Mouse (Mus musculus) left cerebral cortex, postnatal 25 days (tissue): ENCODE data around the gene Wdr66. TPM values are rescaled to one million over a fixed set of nuclear protein-coding genes. Genes with fewer than 3 reads are reported as not detected.
A peak's percentile ranks its signal among the peaks of the same experiment; 100 is the strongest.

Experiments used
- DNase-seq, 2 experiments: peaks; one replicate each; pipeline ENCODE4 v3.0.0; 2022; ENCODE audit warnings: low spot score in 2 of 2, mixed read lengths in 1 of 2
- intact Hi-C: fragments of 180-260 bp; cut with DNase I; formaldehyde crosslinking; loops from one replicate; pipeline ENCODE4 v1.15.1; 2025
- total RNA-seq, 2 experiments: library from RNA; stranded (reverse); gene quantifications; 2 replicates each; pipeline ENCODE4 v1.2.3; 2021

Gene Wdr66
- total RNA-seq, 2 experiments from 2014 or later: 3.6 to 4.7 TPM

DNA sequence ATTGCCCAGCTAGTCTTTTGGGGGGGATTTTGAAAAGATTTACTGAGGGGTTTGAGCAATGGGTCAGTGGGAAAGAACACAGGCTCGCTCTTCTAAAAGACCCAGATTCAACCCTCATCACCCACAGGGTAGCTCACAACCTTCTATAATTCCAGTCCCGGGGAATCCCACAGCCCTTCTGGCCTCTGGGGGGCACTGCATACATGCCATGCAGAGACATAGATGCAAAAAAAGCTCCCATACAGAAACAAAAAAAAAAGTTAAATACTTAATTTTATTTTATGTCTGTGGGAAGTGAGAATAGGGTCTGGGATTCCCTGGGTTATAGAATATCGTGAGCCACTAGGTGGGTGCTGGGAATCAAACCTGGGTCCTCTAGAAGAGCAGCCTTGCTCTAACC lies 15.0 kb downstream of the Wdr66 start:
- intact Hi-C loops: no loop called here
- DNase-seq: no peak

DNA sequence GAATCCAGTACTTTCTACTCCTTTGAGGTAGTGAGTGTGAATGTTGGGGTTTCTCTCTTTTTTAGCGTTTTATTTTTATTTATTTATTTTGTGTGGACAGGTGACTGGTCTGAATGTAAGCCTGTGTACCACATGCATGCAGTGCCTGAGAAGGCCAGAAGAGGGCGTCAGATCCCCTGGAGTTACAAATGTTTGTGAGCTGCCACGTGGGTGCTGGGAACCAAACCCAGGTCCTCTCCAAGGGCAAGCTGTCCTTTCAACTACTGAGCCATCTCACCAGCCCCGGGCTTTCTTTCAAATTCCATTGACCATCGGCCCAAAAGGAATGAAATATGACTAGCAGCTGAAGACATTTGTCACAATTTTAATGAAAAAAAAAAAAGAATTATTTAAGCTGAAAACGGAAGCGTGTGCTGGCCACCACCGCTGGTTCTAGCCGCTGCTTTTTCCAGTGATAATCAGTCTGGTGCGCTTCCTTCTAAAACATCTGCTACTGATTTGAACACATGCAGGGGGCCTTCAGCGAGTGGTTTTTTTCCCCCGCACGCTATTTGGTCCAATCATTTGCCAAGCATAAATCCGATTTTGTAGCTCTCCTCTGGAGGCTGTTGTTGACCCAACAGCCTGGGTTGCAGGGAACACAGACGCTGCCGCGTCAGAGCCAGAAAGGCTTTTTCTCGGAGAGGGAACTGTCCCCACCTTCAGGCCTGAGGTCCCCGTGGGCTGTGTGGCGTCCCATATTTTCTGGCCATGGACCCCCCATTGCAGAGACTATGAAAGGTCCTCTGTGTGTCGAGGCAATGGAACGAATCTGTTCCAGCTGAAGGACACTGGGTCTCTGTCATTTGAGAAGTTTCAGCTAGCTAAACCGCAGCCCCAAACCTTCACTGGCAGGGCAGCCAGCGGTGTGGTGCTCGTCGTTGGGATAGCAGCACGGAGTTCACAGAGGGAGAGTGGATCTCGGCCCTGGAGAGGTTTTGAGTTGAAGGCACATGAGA lies 16.9 kb downstream of the Wdr66 start:
- DNase-seq: no peak
- intact Hi-C loops: no loop called here

DNA sequence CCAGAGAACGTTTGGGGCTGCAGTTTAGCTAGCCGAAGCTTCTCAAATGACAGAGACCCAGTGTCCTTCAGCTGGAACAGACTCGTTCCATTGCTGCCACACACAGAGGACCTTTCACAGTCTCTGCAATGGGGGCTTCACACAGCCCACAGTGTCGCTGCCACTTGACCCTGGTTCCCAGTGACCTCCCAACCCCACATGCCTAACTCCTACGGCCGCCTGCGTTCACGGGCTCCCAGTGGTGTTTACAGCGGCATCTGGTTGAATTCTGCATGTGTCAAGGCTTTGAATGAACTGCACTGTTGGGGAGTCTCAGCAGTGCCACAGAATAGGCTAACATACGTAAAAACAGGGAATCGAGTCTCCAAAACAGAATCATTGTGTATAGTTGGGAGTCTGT lies 19.0 kb downstream of the Wdr66 start:
- intact Hi-C loops: no loop called here

DNA sequence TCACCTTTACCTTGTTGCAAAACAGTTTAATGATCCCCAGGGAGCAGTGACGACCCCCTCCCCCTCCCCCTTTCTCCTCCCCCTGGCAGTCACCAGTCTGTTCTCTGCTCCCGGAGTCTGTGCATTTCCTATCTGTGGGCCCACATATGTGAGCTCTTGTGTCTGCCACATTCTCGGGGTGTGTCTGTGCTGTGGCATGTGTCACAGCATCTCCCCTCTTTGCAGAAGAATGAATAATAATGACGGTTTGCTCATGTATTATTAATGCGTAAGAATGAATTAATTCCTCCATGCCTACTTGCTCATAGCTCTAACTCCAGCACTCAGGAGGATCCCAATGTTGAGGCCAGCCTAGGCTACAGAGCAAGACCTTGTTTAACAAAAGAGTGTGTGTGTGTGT lies 21.0 kb downstream of the Wdr66 start:
- intact Hi-C loops: no loop called here
- DNase-seq: no peak

More for the DNA sequence above, 19.0 kb downstream of the Wdr66 start:
- DNase-seq: no peak

DNA sequence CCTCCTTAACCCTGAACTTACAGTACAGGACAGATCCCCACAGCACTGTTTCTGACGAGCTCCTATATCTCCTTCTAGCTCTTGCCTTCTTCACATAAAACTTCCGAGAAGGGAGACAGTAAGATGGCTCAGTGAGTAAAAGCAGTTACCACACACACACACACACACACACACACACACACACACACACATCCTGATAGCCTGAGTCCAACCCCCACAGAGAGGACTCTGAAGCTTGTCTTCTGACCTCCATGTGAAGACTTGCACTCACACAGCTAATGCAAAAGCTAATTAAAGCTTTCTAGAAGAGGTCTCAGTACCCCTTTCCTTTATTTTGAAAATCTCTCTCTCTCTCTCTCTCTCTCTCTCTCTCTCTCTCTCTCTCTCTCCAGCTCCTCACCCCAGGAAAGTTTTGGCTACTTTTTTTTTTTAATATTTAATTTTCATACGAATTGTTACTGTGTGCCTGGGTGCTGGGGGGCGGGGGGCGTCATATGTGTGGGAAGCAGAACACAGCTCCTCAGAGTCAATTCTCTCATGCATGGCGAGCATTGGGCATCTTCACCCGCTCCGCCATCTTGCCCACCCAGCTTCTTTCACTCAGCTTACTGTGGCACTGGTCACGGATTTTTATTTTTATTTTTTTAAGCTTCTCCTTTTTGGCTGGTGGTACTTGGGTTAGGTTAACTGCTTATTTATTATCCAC lies 24.9 kb downstream of the Wdr66 start:
- intact Hi-C loops: no loop called here

DNA sequence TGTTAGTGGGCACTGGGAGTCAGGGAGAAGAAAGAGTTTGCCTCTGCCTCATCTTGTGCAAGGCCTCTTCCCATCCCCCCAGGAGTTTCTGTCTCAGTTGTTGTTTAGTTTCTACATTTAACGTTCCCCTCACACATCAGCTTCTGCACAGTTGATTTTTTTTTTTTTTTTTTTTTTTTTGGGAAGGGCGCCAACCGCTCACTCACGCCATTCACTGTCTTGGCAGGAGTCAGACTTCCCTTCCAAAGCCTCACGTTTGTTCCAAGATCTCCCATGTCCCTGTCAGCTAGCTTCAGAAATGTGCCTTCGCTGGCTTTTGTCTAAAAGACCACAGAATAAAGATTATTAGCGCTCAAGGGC lies 25.4 kb downstream of the Wdr66 start:
- intact Hi-C loops: no loop called here

More for the DNA sequence above, 24.9 kb downstream of the Wdr66 start:
- DNase-seq: no peak

DNA sequence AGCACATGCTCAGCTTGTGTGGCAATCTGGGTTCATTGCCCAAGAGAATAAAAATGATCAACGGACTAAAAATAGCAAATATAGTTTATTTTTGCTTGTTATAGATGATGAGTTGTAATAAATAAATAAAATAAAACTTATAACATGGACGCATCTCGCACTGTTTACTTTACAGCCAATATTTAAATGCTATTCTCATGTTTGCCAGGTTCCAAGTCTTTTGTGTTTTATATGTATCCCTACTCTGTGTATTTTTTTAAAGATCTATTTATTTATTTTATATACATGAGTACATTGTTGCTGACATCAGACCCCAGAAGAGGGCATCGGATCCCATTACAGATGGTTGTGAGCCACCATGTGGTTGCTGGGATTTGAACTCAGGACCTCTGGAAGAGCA lies 25.8 kb downstream of the Wdr66 start:
- DNase-seq: no peak
- intact Hi-C loops: no loop called here

More for the DNA sequence above, 25.4 kb downstream of the Wdr66 start:
- DNase-seq: no peak

DNA sequence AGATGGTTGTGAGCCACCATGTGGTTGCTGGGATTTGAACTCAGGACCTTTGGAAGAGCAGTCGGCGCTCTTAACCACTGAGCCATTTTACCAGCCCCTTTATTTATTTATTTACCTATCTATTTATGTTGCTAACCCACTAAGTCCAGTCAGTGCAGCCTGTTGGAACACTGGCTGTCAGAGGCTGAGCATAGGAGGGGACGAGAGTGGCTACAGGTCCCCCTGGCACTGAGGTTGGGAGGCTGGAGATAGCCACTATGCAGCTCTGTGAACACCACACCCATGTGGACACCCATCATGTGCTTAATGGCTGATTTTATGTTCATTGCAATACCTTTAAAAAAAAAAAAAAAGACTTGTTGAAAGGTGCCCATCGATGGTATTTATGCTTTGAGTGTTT lies 27.3 kb downstream of the Wdr66 start:
- no peak for DNase-seq
- intact Hi-C loops: no loop called here

DNA sequence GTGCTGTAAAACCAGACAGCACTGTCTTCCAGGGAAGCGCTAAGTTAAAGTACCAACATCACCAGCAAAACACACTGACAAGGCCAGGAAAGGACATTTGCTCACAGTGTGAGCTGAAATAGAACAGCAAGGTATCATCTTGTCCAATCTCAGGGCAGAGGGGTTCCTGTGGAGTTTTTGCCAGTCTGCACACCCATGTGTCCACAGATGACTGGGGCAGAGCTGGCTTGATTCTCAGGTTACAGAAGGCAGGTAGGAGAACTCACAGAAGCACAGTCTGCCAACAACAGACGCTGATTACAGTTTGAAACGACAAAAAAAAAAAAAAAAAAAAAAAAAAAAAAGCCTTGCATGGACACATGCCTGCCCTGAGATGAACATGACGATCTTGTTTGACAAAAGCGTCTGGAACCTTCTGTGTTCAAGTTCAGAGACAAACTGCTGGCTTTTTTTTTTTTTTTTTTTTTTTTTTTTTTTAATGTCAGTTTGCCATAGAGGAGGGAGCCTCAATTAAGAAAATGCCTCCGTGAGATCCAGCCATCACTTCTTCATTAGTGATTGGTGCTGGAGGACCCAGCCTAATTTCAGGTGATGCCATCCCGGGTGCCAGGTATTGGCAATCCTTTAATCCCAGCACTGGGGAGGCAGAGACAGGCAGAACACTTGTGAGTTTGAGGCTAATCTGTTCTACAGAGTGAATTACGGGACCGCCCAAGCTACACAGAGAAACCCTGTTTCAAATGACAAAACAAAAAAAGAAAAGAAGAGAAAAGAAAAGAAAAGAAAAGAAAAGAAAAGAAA lies 29.6 kb downstream of the Wdr66 start:
- DNase-seq: no peak
- intact Hi-C loops: no loop called here

DNA sequence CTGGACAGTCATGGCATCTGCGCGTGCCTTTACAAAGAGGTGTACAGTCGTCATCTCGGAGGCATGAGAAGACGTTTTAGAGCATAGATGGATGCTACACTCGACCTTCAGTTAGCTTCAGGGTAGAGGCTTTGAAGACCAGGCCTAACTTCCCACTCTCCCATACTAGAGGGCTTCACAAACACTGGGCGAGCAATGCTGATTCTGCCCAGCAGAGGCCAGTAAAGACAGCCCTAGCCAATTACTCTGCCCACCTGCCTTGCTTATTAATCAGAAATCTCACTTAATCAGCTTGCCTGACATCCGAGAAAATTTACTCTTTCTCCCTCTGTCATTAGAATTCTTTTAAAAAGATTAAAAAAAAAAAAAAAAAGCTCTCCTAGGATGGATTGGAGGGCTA lies 33.3 kb downstream of the Wdr66 start:
- intact Hi-C loops: no loop called here
- peak; percentile 41 to 44 for DNase-seq

DNA sequence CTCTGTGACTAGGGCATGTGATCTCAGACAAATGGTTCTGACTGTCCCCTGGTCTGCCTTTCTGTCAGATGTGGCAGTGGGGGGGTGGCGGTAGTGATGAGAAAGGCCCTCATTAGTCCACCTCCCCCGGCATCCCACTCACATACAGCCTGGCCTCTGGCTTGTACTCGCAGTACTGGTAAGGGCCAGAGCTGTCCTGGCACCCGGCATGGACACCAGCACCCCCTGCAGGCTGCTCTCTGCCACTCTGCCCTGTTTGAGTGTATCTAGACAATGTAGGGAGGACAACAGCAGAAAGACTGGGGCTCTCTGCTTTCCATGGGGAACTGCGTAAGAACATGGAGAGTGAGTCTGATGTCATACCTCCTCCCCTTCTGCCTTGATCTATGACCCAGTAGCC lies 36.2 kb downstream of the Wdr66 start:
- DNase-seq: no peak
- intact Hi-C loops: no loop called here

DNA sequence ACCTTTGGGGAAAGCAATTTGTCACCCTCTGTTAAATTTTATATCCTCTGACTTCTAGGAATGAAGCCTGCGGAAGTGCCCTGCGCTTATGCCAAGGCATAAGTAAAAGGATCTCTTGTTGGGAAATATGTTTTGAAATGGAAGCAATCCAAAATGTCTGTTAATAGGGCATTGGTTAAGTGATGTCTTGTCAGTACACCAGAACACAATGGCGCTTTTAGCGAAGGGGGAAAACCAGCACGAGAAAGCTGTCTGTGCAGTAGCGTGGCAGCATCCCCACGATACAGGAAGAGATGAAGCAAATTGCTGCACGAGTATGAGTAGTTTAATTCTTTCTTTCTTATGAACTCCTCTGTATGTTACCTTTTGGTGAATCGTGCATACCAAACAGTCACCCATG lies 42.8 kb downstream of the Wdr66 start:
- DNase-seq: no peak
- intact Hi-C loops: no loop called here

DNA sequence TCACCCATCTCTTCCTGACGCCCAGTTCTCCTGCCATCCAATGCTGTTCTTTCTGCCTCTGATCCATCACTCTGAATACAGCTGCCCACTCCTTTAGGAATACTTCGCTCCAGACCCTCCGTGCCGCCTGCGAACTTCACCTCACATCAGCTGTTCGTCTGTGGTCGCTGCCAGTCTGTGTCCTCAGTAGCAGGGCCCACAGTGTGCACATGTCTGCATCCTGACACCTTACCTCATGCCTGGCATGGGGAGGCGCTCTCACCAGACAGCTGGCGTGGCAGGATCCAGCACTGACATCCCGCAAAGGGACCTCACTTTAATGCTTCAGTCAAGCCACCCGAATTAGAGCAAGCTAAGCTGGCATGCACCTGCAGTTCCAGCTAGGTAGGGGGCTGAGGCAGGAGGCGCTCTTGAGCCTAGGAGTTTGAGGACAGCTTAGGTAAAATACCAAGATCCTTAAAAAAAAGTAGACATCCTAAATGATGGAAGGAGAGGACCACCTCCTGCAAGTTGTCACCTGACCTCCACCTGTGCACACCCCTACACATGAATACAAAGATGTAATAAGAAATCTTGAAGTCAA lies 44.4 kb downstream of the Wdr66 start:
- intact Hi-C loops: no loop called here
- DNase-seq: no peak

DNA sequence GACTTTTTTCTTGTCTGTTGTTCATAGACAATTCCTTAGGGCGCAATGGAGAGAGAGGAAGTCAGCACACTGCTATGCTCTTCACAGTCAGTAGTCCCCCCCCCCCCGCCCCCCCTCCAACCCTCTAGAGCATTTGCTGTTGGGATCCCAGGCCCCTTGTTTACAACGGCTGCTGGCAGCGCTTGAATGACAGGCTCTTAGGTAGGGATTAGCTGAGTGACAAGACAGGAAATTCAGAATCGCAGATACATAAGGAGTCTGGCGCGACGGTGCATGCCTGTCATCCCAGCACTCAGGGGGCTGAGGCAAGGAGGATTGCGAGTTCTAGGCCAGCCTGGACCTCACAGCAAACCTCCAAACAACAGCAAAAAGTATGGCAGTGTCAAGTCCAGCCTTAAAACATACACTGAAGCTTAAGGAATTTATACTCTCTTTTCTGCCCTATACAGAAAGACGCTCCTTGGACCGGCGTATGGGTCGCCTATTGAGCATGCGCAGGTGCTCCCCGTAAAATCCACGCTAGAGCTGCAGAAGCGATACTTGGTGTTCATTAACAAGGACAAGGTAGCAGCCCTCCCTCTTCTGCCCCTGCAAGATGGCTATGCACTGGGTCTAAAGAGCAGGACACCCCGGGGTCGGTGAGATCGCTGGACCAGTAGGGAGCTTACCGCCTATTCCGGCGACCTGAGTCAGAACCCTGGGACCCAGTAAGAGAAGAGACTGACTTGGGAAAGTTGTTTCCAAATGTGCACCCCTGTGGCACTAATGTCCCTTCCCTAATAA lies 45.3 kb downstream of the Wdr66 start:
- intact Hi-C loops: no loop called here
- no peak for DNase-seq

DNA sequence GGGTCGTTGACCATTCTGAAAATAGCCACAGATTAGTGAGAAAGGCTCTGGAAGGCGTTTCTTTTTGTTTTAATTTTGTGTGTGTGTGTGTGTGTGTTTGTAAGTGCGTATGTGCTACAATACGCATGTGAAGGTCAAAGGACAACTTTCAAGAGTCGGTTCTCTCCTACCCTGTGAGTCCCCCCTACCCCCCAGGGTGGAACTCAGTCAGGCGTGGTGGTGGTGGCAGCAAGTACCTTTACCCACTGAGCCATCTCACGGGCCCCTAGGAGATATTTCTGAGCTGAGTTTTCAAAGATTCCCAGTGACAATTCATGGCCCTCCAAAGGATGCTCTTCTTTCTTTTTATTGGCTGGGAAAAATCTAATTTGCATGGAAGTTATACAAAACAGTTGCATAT lies 45.9 kb downstream of the Wdr66 start:
- intact Hi-C loops: no loop called here
- no peak for DNase-seq

DNA sequence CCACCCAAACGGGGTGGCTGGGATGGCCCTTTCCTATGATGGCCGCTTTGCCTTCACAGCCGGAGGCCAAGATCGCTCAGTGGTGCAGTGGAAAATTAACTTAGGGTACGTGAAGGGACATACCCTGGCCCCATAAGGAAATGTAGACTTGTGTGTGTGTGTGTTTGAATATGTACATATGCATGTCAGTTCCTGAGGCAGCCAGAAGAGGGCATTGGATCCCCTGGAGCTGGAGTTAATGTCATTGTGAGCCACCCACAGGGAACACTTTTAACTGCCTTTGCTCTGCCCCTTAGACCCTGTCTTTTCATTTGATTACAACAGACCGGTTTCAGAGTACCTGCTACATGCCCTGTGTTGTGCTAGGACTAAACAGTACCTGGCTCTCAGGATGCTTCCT lies 46.6 kb downstream of the Wdr66 start:
- intact Hi-C loops: no loop called here

DNA sequence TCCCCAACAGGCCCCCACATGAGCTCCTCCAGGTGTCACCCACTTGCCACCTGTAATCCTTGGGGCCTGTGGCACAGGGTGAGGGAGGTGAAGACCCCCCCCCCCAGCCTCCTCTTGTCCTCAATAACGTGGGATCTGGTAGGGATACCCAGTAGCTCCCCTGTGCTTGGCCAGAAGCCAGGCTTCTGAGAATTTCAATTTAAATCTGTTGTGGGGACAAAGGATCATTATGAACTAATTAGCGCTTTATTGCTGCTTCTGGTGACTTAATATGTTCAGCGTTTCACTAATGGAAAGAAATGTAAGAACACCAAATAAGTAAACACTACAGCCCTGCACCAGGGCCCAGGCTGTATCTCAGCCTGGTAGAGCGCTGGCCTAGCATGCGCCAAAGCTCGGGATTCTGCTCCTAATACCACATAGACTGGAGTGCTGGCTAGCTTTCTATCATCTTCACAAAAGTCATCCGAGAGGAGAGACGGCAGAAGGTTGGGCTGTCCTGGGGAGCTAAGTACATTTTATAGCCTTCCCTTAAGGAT lies 48.7 kb downstream of the Wdr66 start:
- intact Hi-C loops: no loop called here
- no peak for DNase-seq

More for the DNA sequence above, 46.6 kb downstream of the Wdr66 start:
- no peak for DNase-seq

DNA sequence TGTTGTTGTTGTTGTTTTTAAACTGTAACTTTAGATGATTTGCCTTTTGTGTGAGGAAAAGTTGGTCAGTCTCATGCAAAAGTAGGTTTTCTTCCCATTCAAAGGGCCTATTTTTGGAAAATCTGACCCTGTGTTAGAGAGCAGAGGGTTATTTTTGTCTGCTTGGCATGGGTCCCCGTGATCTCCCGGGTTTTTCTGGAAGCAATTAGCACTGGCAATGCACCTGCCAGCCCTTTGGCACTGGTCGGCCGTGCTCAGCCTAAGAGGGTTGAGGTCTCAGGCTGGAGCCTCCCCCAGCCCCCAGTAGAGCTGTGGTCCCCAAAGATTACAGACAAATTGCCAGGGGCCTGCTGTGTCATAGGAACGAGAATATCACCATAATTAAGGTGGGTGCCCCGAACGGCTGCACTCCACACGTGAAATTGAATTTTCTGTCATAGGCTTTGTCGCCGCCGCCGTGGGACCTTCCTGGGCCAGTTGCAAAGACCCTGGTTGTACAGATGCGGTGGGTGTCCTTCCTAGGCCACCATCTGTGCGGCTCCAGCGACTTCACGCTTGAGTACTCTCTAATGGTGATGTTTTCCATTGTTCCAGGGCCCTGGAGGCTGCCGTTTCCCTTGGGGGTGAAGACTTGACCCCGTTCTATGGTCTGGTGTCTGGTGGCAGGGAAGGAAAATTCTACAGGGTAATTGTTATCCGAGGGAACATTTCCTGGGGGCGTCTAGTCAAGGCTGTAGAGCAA lies 50.0 kb downstream of the Wdr66 start:
- no peak for DNase-seq
- intact Hi-C loops: no loop called here
